Mouse (Mus musculus): Measurements from ENCODE around the gene Tfeb.

Gene Tfeb

GRCm38 (mm10) chr17:47833628-47834481 lies 97.0 kb downstream of the Tfeb start:
- no peak for DNase-seq

- no peak for DNase-seq
Measured at GRCm38 (mm10) chr17:47834482-47834767, 97.6 kb downstream of the Tfeb start, which contains the start of gene Mdfi. Gene Mdfi (minus strand): TSS chr17:47834691.

- DNase-seq: no peak
Measured at GRCm38 (mm10) chr17:47837808-47838207, 101.0 kb downstream of the Tfeb start.

GRCm38 (mm10) chr17:47841521-47841920 lies 104.7 kb downstream of the Tfeb start:
- DNase-seq: no peak
